Comparison of ENCODE assay signal across 23 mouse cellular contexts in the genomic region with DNA sequence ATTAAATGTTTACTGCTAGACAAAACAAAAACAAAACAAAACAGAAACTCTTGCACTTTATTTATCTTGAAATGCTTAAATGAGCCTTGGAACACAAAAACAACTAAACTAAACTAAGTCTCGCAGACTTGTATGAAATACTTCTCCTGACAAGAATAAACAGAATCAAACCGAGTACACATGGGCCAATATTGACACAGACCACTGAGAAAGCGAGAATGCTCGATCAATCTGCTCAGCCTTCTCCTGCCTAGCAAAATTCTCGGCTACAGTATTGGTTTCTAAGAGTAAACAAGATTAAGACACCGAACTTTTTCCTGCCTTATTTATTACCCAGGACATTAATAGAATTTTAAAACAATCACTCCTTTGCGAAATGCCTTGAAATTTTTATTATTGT.
A peak's percentile ranks its signal among the peaks of the same experiment; 100 is the strongest.
DNase-seq lines count a peak whose midpoint lies in the region; ATAC-seq lines count a peak whose summit lies in the region.
"Had no signal": no experiment of that assay in that cellular context is flagged by ENCODE, and none has a peak within 500 bp of the region (broad histone marks: within the 10 kb centered on the region; RNA-seq: fewer than 3 reads in every experiment).

No protein-coding gene starts in this region.

- H3K4me1 ChIP-seq in forebrain, embryonic 10.5 days: peaks cover 32% of the 10 kb centered on the region
- H3K4me1 ChIP-seq in forebrain, embryonic 12.5 days: 0 out of 2 replicates have a peak, but pooled peaks cover 5% of the 10 kb centered on the region
- H3K4me1 ChIP-seq in midbrain, embryonic 10.5 days: peaks cover 29% of the 10 kb centered on the region
- H3K4me1 ChIP-seq in midbrain, embryonic 15.5 days: no peaks in the 10 kb centered on the region
- H3K4me1 ChIP-seq: heart, embryonic 12.5 days; heart, embryonic 15.5 days had no signal

- peaks cover 100% of the 10 kb centered on the region for H3K27me3 ChIP-seq in forebrain, embryonic 10.5 days (ENCODE audit: poor library complexity, severe bottlenecking)
- H3K27me3 ChIP-seq in forebrain, embryonic 12.5 days: peaks cover 44% of the 10 kb centered on the region
- H3K27me3 ChIP-seq in midbrain, embryonic 10.5 days (ENCODE audit: low read depth, poor library complexity, severe bottlenecking): peaks cover 99% of the 10 kb centered on the region
- peaks cover 58% of the 10 kb centered on the region for H3K27me3 ChIP-seq in midbrain, embryonic 15.5 days (replicated peaks)
- H3K27me3 ChIP-seq: heart, embryonic 12.5 days; heart, embryonic 15.5 days had no signal

- H3K36me3 ChIP-seq in forebrain, embryonic 10.5 days (replicated peaks): no peaks in the 10 kb centered on the region
- H3K36me3 ChIP-seq in forebrain, embryonic 12.5 days (replicated peaks): no peaks in the 10 kb centered on the region
- H3K36me3 ChIP-seq in midbrain, embryonic 10.5 days: no peaks in the 10 kb centered on the region
- no peaks in the 10 kb centered on the region for H3K36me3 ChIP-seq in midbrain, embryonic 15.5 days (replicated peaks)
- H3K36me3 ChIP-seq: heart, embryonic 12.5 days; heart, embryonic 15.5 days; hindbrain, embryonic 15.5 days had no signal

- 49% methylated on average over 7 of the region's 7 CpGs for WGBS in forebrain, embryonic 10.5 days
- WGBS in forebrain, embryonic 12.5 days: 41% methylated on average over 7 of the region's 7 CpGs
- 36% methylated on average over 7 of the region's 7 CpGs for WGBS in midbrain, embryonic 10.5 days
- 46% methylated on average over 7 of the region's 7 CpGs for WGBS in midbrain, embryonic 15.5 days

- peak; percentile 15 to 50 for DNase-seq in cerebellum, postnatal 10 days
- DNase-seq in cerebellum, postnatal 4 days (ENCODE audit: low spot score in 2 of 2): no peak
- DNase-seq in forebrain, embryonic 10.5 days (ENCODE audit: extremely low spot score, low spot score): no peak
- DNase-seq in midbrain, embryonic 10.5 days (ENCODE audit: low spot score): no peak
- DNase-seq: adrenal gland, adult 8-10 months; adrenal gland, postnatal 25 days; cerebellum, adult 18-20 months; cerebellum, adult 9-10 months; cerebellum, postnatal 25 days; gastrocnemius, adult 2 months; gastrocnemius, postnatal 14 days; heart, adult 18-20 months; heart, postnatal 10 days; heart, postnatal 36 days; kidney, adult 2 months had no signal

- no peak overlapping the region for H3K4me2 ChIP-seq in forebrain, embryonic 12.5 days
- H3K4me2 ChIP-seq in midbrain, embryonic 15.5 days: no peak overlapping the region
- H3K4me2 ChIP-seq: heart, embryonic 12.5 days; heart, embryonic 15.5 days; hindbrain, embryonic 15.5 days had no signal

- H3K4me3 ChIP-seq in forebrain, embryonic 10.5 days: no peak overlapping the region
- H3K4me3 ChIP-seq in forebrain, embryonic 12.5 days (replicated peaks): no peak overlapping the region
- no peak overlapping the region for H3K4me3 ChIP-seq in midbrain, embryonic 10.5 days
- H3K4me3 ChIP-seq in midbrain, embryonic 15.5 days: no peak overlapping the region
- H3K4me3 ChIP-seq: gastrocnemius, adult 2 months; heart, embryonic 12.5 days; heart, embryonic 15.5 days; hindbrain, embryonic 15.5 days had no signal

- no peak for ATAC-seq in forebrain, embryonic 12.5 days (ENCODE audit: low FRiP score)
- ATAC-seq in midbrain, embryonic 15.5 days (replicated peaks): no peak
- ATAC-seq: activated CD4-positive, CD25-positive, alpha-beta regulatory T cell, adult 4 months; forebrain, embryonic 16.5 days; intestine, postnatal 0 days had no signal

- peak overlapping the region; percentile 13; the same call in 1 of the 2 replicates for H3K27ac ChIP-seq in forebrain, embryonic 10.5 days
- H3K27ac ChIP-seq in forebrain, embryonic 12.5 days: no peak overlapping the region
- peak overlapping the region; percentile 43; the same call in 1 of the 2 replicates for H3K27ac ChIP-seq in midbrain, embryonic 10.5 days (replicated peaks)
- no peak overlapping the region for H3K27ac ChIP-seq in midbrain, embryonic 15.5 days
- H3K27ac ChIP-seq: gastrocnemius, adult 2 months; heart, embryonic 15.5 days; hindbrain, embryonic 15.5 days had no signal

- no peaks in the 10 kb centered on the region for H3K9me3 ChIP-seq in forebrain, embryonic 10.5 days
- H3K9me3 ChIP-seq in forebrain, embryonic 12.5 days: no peaks in the 10 kb centered on the region
- no peaks in the 10 kb centered on the region for H3K9me3 ChIP-seq in midbrain, embryonic 10.5 days (replicated peaks)
- H3K9me3 ChIP-seq in midbrain, embryonic 15.5 days: no peaks in the 10 kb centered on the region
- H3K9me3 ChIP-seq: heart, embryonic 12.5 days; heart, embryonic 15.5 days; hindbrain, embryonic 15.5 days had no signal

- H3K9ac ChIP-seq in forebrain, embryonic 12.5 days: no peak overlapping the region
- H3K9ac ChIP-seq in midbrain, embryonic 15.5 days: no peak overlapping the region
- H3K9ac ChIP-seq: heart, embryonic 12.5 days; heart, embryonic 15.5 days; hindbrain, embryonic 15.5 days had no signal

Comparison
In these comparisons a context has a peak if more than half of its experiments do, and no peak if none do; other contexts are left out.
1. DNase-seq: peak in cerebellum, postnatal 10 days (2 of 2); none in cerebellum, postnatal 4 days (0 of 2), forebrain, embryonic 10.5 days (single experiment) and midbrain, embryonic 10.5 days (single experiment).
2. H3K27ac ChIP-seq: peak in forebrain, embryonic 10.5 days (single experiment) and midbrain, embryonic 10.5 days (single experiment); none in forebrain, embryonic 12.5 days (single experiment) and midbrain, embryonic 15.5 days (single experiment).